Mouse (Mus musculus) lung, adult 2 months (tissue): ENCODE measurements around the gene Hoxb1.

Experiments used
- CTCF ChIP-seq: fragments of 200-500 bp; IDR thresholded peaks from 2 replicates; pipeline ENCODE4 v1.5.1; 2011; ENCODE audit warnings: mild to moderate bottlenecking, low read length, control low read depth; ENCODE audit not compliant: insufficient read depth
- POLR2A ChIP-seq: fragments of 200-500 bp; IDR thresholded peaks from 2 replicates; pipeline ENCODE4 v1.6.1; 2011; ENCODE audit warnings: low read depth, mild to moderate bottlenecking, control low read depth, low read length, borderline replicate concordance; ENCODE audit errors: extremely low read depth

DNA sequence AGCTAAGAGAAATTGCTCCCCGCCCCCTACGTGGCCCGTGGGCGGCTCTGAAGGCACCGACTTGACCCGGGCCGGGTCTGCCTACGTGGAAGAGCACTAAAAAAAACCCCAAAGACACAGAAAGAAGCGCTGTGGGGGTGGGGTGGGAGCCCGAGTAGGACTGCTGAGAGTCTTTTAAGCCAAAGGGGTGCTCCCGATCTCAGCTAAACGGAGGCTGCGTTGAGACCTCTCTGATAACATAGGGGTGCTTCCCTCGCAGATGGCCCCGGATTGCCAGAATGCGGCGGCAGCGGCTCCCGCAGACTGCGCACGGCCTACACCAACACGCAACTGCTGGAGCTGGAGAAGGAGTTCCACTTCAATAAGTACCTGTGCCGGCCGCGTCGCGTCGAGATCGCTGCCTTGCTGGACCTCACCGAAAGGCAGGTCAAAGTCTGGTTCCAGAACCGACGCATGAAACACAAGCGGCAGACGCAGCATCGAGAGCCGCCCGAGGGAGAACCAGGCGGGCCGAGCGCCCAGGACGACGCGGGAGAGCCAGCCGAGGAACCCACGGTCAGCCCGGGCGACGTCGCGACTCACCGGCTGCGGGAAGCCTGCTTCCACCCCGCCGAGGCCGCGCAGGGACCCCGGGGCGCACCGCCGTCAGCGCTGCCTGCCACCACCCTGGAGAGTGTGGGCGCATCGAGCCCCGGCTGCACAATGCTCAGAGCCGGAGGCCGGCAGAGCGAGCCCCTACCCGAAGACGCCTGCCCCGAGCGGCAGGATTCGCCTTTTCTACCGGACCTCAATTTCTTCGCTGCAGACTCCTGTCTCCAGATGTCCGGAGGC, 12.6 kb upstream of the Hoxb1 start:
- TF ChIP-seq CTCF = no peak
- TF ChIP-seq POLR2A = no peak
